Mouse (Mus musculus) liver, embryonic 14.5 days (tissue): ENCODE measurements around the gene Olfr172. TPM values are rescaled to one million over a fixed set of nuclear protein-coding genes. Genes with fewer than 3 reads are reported as not detected.

Experiments
- ATAC-seq: fragments of 200-750 bp; cut with Nextera tagmentation; 2 replicates; pipeline ENCODE4 v1.8.0; 2017; ENCODE audit warnings: moderate number of reproducible peaks, mild to moderate bottlenecking, moderate library complexity; ENCODE audit not compliant: insufficient read depth
- DNase-seq, 3 experiments: peaks; one replicate each; pipeline ENCODE4 v3.0.0-alpha.2; 2012 to 2013; ENCODE audit warnings: low read depth in 3 of 3, low spot score in 3 of 3
- H3K27ac ChIP-seq: fragments of 300-500 bp; sonication (generic); 2 replicates; pipeline ENCODE4 v1.5.1; 2014; ENCODE audit warnings: moderate library complexity, mild to moderate bottlenecking, control low read depth, inconsistent platforms
- H3K27me3 ChIP-seq: fragments of 300-500 bp; sonication (generic); 2 replicates; pipeline ENCODE4 v1.6.1; 2014; ENCODE audit warnings: mild to moderate bottlenecking, low read length, moderate library complexity; ENCODE audit not compliant: control insufficient read depth, insufficient read depth
- H3K36me3 ChIP-seq: fragments of 300-500 bp; sonication (generic); replicated peaks from 2 replicates; pipeline ENCODE4 v1.6.1; 2014; ENCODE audit warnings: low read depth; ENCODE audit not compliant: control insufficient read depth, insufficient read depth
- H3K4me1 ChIP-seq, 2 experiments: fragments of 200-500 bp in 1 of 2; fragments of 300-500 bp in 1 of 2; sonication (generic) in 1 of 2; replicated peaks; 2 replicates each; pipeline ENCODE4 v1.6.1; 2012 to 2014; ENCODE audit warnings: antibody characterized with exemption in 1 of 2, inconsistent platforms in 1 of 2, low read length in 1 of 2; ENCODE audit not compliant: control insufficient read depth in 2 of 2, insufficient read depth in 2 of 2
- H3K4me2 ChIP-seq: fragments of 300-500 bp; sonication (generic); 2 replicates; pipeline ENCODE4 v1.6.1; 2014; ENCODE audit warnings: low read depth, mild to moderate bottlenecking, control low read depth, moderate library complexity
- H3K4me3 ChIP-seq, 2 experiments: fragments of 200-500 bp in 1 of 2; fragments of 300-500 bp in 1 of 2; sonication (generic) in 1 of 2; 2 replicates each; pipeline ENCODE4 v1.5.1; 2012 to 2014; ENCODE audit warnings: low read depth in 2 of 2, low read length in 2 of 2, mild to moderate bottlenecking in 2 of 2, control low read depth in 1 of 2, inconsistent platforms in 1 of 2, moderate library complexity in 1 of 2; ENCODE audit not compliant: insufficient read depth in 1 of 2
- H3K9ac ChIP-seq: fragments of 300-500 bp; sonication (generic); replicated peaks from 2 replicates; pipeline ENCODE4 v1.6.1; 2014; ENCODE audit warnings: mild to moderate bottlenecking, control low read depth, moderate library complexity
- H3K9me3 ChIP-seq: fragments of 300-500 bp; sonication (generic); 2 replicates; pipeline ENCODE4 v1.6.1; 2016; ENCODE audit warnings: low read length, mixed read lengths; ENCODE audit not compliant: control insufficient read depth
- CTCF ChIP-seq: IDR thresholded peaks from 2 replicates; pipeline ENCODE4 v1.5.1; 2016; ENCODE audit warnings: antibody characterized with exemption, low read depth, control low read depth
- EP300 ChIP-seq: IDR thresholded peaks from 2 replicates; pipeline ENCODE4 v1.6.1; 2016; ENCODE audit warnings: antibody characterized with exemption, low read depth
- WGBS: fragments of 180-500 bp; shearing (Covaris S2); extraction: QIAGEN DNeasy Blood & Tissue Kit; methylation state at CpG from one replicate; pipeline ENCODE4 v1.1.7; 2014; ENCODE audit not compliant: insufficient replicate concordance; 5-methylcytosine and 5-hydroxymethylcytosine counted together
- microRNA-seq: library from miRNA; unstranded; fragments of <30 nt; microRNA quantifications from one replicate; pipeline ENCODE4, GENCODE M21; 2016
- polyA plus RNA-seq, 2 experiments: library from polyadenylated mRNA; depleted of rRNA in 1 of 2; stranded (reverse) in 1 of 2; unstranded in 1 of 2; fragments of >200 nt; fragmentation: Nextera tagmentation in 1 of 2; extraction: Ambion mirVana in 1 of 2; gene quantifications; 2 replicates each; pipeline versions ENCODE4 v1.2.1 to v1.2.3; 2012 to 2014

Olfr172 gene
- polyA plus RNA-seq, 2 experiments, result not detected

DNA sequence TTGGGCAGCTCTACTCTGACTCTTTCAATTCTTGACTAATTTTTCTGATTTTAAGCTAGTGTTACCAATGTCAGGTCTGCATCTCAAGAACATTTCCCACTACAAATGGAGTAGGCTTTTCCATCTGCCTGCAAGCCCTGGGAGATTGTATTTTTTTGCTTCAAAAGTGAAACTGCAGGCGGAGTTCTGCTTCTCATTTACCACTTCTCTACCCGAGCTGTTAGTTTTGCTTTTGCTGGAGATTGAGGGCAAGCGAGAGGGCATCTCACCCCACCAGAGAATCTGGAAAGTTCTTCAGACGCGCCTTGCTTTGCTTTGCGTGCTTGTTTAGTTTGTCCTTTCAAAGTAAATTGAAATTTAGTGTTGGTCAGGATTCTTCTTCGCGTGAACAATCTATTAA, 50.8 kb downstream of the Olfr172 start:
- Histone ChIP-seq H3K36me3 (no peaks in the 10 kb centered on the region), H3K4me1 (no peaks in the 10 kb centered on the region), H3K27ac (no peak overlapping the region), H3K9me3 (no peaks in the 10 kb centered on the region), H3K9ac (no peak overlapping the region), H3K4me3 (no peak overlapping the region), H3K4me2 (no peak overlapping the region; the same call in 1 of the 2 replicates), H3K27me3 (no peaks in the 10 kb centered on the region)
- ATAC-seq, result no peak
- no peak for DNase-seq
- WGBS, result 49% methylated on average over 8 of the region's 8 CpGs
- TF ChIP-seq CTCF (no peak), EP300 (no peak)

Small RNA genes lying within 50 kb of the gene (microRNA-seq; reads per million reads assigned to microRNA genes)
- not detected for gene Gm27564

Other genes with a start within 250 kb of the Olfr172 start
- gene St3gal6, start 238.9 kb downstream of the Olfr172 start, polyA plus RNA-seq (2012; rRNA removed), result 6.7 and 10.4 TPM in 2 replicates
- 25.4 and 25.6 TPM in 2 replicates for gene St3gal6, start 238.9 kb downstream of the Olfr172 start, polyA plus RNA-seq (2014; fragmentation: Nextera tagmentation; extraction: Ambion mirVana)
- not detected in 2 replicates for gene Gm813, start 146.2 kb downstream of the Olfr172 start, polyA plus RNA-seq (2012; rRNA removed)
- gene Gm813, start 146.2 kb downstream of the Olfr172 start, polyA plus RNA-seq (2014; fragmentation: Nextera tagmentation; extraction: Ambion mirVana), result not detected in 2 replicates
- gene E330017A01Rik, start 124.4 kb downstream of the Olfr172 start, polyA plus RNA-seq (2012; rRNA removed), result not detected in 2 replicates
- gene E330017A01Rik, start 124.4 kb downstream of the Olfr172 start, polyA plus RNA-seq (2014; fragmentation: Nextera tagmentation; extraction: Ambion mirVana), result not detected in 2 replicates
- gene Cpox, start 92.9 kb downstream of the Olfr172 start, polyA plus RNA-seq (2012; rRNA removed), result 207 and 272 TPM in 2 replicates
- gene Cpox, start 92.9 kb downstream of the Olfr172 start, polyA plus RNA-seq (2014; fragmentation: Nextera tagmentation; extraction: Ambion mirVana), result 326 and 386 TPM in 2 replicates
- 0.02 and 0.07 TPM in 2 replicates for gene Gpr15, start 44.1 kb downstream of the Olfr172 start, polyA plus RNA-seq (2012; rRNA removed)
- gene Gpr15, start 44.1 kb downstream of the Olfr172 start, polyA plus RNA-seq (2014; fragmentation: Nextera tagmentation; extraction: Ambion mirVana), result 0.08 and 0.14 TPM in 2 replicates
- gene Cldnd1, start 35.3 kb downstream of the Olfr172 start, polyA plus RNA-seq (2012; rRNA removed), result 14.1 and 15.4 TPM in 2 replicates
- 30.0 and 31.5 TPM in 2 replicates for gene Cldnd1, start 35.3 kb downstream of the Olfr172 start, polyA plus RNA-seq (2014; fragmentation: Nextera tagmentation; extraction: Ambion mirVana)
- not detected in 2 replicates for gene Olfr173, start 37.1 kb upstream of the Olfr172 start, polyA plus RNA-seq (2012; rRNA removed)
- gene Olfr173, start 37.1 kb upstream of the Olfr172 start, polyA plus RNA-seq (2014; fragmentation: Nextera tagmentation; extraction: Ambion mirVana), result not detected in 2 replicates
- not detected in 2 replicates for gene Olfr175-ps1, start 63.6 kb upstream of the Olfr172 start, polyA plus RNA-seq (2012; rRNA removed)
- gene Olfr175-ps1, start 63.6 kb upstream of the Olfr172 start, polyA plus RNA-seq (2014; fragmentation: Nextera tagmentation; extraction: Ambion mirVana), result not detected in 2 replicates
- gene Olfr177, start 111.6 kb upstream of the Olfr172 start, polyA plus RNA-seq (2012; rRNA removed), result not detected in 2 replicates
- gene Olfr177, start 111.6 kb upstream of the Olfr172 start, polyA plus RNA-seq (2014; fragmentation: Nextera tagmentation; extraction: Ambion mirVana), result not detected in 2 replicates
- gene Olfr178, start 128.9 kb upstream of the Olfr172 start, polyA plus RNA-seq (2012; rRNA removed), result not detected in 2 replicates
- gene Olfr178, start 128.9 kb upstream of the Olfr172 start, polyA plus RNA-seq (2014; fragmentation: Nextera tagmentation; extraction: Ambion mirVana), result not detected in 2 replicates
- gene Olfr181, start 165.6 kb upstream of the Olfr172 start, polyA plus RNA-seq (2012; rRNA removed), result not detected in 2 replicates
- not detected in 2 replicates for gene Olfr181, start 165.6 kb upstream of the Olfr172 start, polyA plus RNA-seq (2014; fragmentation: Nextera tagmentation; extraction: Ambion mirVana)
- gene Olfr180, start 166.2 kb upstream of the Olfr172 start, polyA plus RNA-seq (2012; rRNA removed), result not detected in 2 replicates
- not detected in 2 replicates for gene Olfr180, start 166.2 kb upstream of the Olfr172 start, polyA plus RNA-seq (2014; fragmentation: Nextera tagmentation; extraction: Ambion mirVana)
- not detected in 2 replicates for gene Olfr183, start 232.2 kb upstream of the Olfr172 start, polyA plus RNA-seq (2012; rRNA removed)
- gene Olfr183, start 232.2 kb upstream of the Olfr172 start, polyA plus RNA-seq (2014; fragmentation: Nextera tagmentation; extraction: Ambion mirVana), result not detected in 2 replicates